Mouse (Mus musculus) bone marrow macrophage, adult 2 months (primary cell): ENCODE results near the gene Slc25a13. TPM values are rescaled to one million over a fixed set of nuclear protein-coding genes. Genes with fewer than 3 reads are reported as not detected.

ENCODE experiments used
- H3K27ac ChIP-seq: 2 replicates; pipeline ENCODE4 v1.5.1; 2012; ENCODE audit warnings: low read depth, low read length; ENCODE audit not compliant: insufficient read depth
- H3K4me1 ChIP-seq: 2 replicates; pipeline ENCODE4 v1.6.1; 2012; ENCODE audit warnings: low read length; ENCODE audit not compliant: control insufficient read depth, insufficient read depth
- H3K4me3 ChIP-seq: 2 replicates; pipeline ENCODE4 v1.5.1; 2012; ENCODE audit warnings: mild to moderate bottlenecking, low read length, moderate library complexity; ENCODE audit not compliant: insufficient read depth
- CTCF ChIP-seq: IDR thresholded peaks from 2 replicates; pipeline ENCODE4 v1.5.1; 2012; ENCODE audit warnings: low read depth, mild to moderate bottlenecking, low read length, moderate library complexity
- POLR2A ChIP-seq: IDR thresholded peaks from 2 replicates; pipeline ENCODE4 v1.6.1; 2012; ENCODE audit warnings: mild to moderate bottlenecking, low read depth, low read length, borderline replicate concordance
- polyA plus RNA-seq: library from polyadenylated mRNA; stranded (reverse); fragments of >200 nt; gene quantifications from 2 replicates; pipeline ENCODE4 v1.2.4, GENCODE M21; 2012; ENCODE audit not compliant: missing spikeins, insufficient read depth, insufficient read length

Slc25a13 gene
- polyA plus RNA-seq, 1 experiment, result 7.8 TPM

DNA sequence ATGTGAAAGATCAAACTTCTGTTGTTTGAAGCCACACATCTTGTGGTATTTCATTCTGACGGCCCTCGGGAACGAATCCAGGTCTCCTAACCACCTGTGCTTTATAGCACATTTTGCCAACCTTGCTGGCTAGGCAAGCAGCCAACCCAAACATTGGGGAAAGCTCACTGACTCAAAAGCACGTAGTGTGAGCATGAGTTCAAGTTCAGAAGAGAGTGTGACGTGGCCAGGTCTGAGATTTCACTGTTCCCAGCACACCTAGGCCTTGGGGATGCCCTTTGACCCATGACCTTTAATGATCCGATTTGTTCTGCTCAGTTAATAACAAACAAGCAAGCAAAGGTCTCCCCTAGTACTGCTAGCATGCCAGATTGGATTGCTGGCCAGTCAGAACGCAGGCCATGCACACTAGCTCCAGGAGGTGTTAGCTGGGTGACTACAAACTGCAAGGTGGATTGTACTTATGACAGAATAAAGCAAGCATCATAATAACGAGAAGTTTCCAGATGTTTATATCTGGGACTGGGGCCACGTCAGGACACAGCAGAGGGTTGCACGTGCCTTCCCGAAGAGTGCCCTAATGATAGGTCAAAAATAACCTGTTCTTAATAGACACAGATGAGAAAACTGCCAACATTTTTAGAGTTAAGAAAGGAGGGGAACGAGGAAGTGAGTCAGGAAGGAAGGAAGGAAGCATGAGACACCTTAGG, 2.8 kb upstream of the Slc25a13 start:
- Histone ChIP-seq H3K4me1 (peaks cover 18% of the 10 kb centered on the region), H3K4me3 (no peak overlapping the region), H3K27ac (0 out of 2 replicates have a peak overlapping the region, but pooled peaks have one; percentile 35)
- TF ChIP-seq POLR2A, result no peak
- no peak for TF ChIP-seq CTCF

DNA sequence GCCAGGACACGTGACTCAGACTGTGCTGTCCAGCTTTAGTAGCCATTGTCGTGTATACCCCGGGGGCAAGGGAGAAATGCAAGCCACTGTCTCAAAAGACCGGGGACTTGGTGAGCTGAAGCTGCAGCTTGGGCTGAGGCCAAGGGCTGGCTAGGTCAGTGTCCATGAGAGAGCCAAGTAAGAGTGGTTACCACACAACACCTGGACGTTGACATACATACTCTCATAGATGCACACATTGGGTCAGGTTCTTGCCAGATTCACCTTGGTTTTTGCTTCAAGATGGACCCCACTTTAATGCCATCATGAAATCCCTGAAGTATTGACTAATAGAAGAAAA, 283 bp upstream of the Slc25a13 start:
- no peak overlapping the region for H3K27ac ChIP-seq

DNA sequence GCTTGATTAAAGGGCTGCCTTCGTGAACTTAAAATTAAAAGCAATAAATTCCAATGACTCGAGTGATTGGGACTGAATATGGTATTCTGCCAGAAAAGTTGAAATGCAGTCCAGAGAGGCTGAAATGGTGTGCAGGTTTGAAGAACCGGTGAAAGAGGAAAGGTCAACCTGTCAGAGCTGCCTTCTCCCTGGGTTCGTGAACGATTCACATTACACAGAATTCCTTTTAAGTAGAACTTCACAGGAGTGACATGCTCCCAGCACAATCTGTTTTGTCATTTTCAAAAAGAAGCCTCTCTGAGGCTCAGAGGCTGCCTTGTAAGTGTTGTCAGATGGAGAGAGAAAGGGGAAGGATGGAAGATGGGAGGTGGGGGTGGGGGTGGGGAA, 860 bp downstream of the Slc25a13 start:
- Histone ChIP-seq H3K27ac (no peak overlapping the region), H3K4me1 (peaks cover 24% of the 10 kb centered on the region), H3K4me3 (peak overlapping the region; percentile 80)
- TF ChIP-seq CTCF (no peak), POLR2A (no peak)

More for the DNA sequence above, 283 bp upstream of the Slc25a13 start:
- TF ChIP-seq CTCF (no peak), POLR2A (no peak)
- peak overlapping the region; percentile 80 for H3K4me3 ChIP-seq
- H3K4me1 ChIP-seq, result peaks cover 20% of the 10 kb centered on the region

DNA sequence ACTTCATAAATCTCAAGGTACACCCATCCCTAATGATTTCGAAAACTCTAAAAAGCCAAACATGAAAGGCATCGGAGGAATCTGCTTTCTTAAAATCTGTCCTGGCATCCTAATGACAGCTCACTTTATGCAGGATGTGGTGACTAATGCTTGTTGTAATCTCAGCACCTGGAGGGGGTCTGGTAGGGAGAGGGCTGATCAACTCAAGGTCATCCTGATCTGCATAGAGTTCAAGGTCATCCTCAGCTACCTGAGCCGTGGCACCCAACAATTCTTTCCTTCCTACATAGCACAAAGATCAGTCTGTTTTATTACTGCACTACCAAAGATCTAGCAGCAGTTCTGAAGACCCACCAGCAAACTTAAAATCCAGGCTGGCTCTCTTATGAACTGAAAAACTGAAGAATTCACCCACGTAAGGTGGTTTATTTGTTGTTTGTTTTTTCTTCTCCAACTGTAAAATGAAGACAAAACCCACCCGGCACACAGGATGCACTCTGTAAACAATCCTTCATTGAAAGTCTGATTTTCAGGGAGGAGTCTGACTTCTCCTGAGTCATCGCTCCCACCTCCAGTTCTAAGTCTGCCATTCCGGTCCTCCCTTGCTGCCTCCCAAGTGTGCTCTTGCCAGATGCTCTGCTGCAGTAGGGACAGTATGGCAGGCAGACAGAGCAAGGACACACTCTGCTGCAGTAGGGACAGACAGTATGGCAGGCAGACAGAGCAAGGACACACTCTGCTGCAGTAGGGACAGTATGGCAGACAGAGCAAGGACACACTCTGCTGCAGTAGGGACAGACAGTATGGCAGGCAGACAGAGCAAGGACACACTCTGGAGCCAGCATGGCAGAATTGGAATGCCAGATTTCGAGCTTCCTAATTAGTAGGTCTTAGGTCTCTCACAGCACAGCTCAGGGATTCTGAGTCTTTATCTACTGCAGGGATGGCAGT, 4.3 kb downstream of the Slc25a13 start:
- no peak overlapping the region for H3K27ac ChIP-seq
- no peak for TF ChIP-seq CTCF
- no peak for TF ChIP-seq POLR2A

DNA sequence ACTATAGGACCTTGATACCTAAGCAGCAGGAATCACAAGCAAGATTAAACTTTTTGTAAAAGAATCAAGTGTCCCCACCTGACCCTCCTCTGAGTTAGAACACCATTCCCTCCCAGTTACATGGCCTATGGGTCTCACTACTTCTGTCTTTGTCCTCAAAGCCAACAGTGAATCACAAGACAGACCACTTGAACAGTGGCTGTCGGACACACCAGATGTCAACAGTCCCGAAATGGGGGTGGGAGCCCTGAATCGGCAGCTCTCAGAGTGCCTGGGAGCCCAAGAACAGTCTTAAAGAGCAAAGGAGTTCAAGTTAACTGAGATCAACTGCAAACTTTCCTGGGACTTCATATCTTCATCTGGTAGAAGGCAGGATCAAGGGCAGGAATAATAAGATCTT, 5.0 kb downstream of the Slc25a13 start:
- Histone ChIP-seq H3K27ac (no peak overlapping the region), H3K4me3 (no peak overlapping the region), H3K4me1 (peaks cover 21% of the 10 kb centered on the region)
- no peak for TF ChIP-seq POLR2A
- TF ChIP-seq CTCF, result no peak

More for the DNA sequence above, 4.3 kb downstream of the Slc25a13 start:
- Histone ChIP-seq H3K4me1 (peaks cover 24% of the 10 kb centered on the region), H3K4me3 (no peak overlapping the region)

DNA sequence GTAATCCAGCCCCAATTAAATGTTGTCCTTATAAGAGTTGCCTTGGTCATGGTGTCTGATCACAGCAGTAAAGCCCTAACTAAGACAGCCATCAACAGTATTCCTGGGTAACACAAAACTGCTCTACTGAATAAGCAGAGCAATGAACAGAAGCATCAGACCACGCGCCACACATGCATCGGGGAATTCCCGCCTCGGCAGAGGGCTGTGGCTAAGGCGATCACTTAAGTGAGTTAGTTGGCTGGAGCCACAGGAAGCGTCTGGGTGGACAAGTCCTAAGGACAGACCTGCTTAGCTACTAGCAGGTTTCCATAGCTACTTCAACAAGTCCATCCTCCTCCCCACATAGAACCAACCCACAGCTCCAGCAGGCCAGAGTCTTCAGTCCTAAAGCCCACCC, 6.3 kb downstream of the Slc25a13 start:
- Histone ChIP-seq H3K27ac (no peak overlapping the region), H3K4me3 (no peak overlapping the region), H3K4me1 (peaks cover 22% of the 10 kb centered on the region)
- no peak for TF ChIP-seq CTCF
- TF ChIP-seq POLR2A, result no peak

DNA sequence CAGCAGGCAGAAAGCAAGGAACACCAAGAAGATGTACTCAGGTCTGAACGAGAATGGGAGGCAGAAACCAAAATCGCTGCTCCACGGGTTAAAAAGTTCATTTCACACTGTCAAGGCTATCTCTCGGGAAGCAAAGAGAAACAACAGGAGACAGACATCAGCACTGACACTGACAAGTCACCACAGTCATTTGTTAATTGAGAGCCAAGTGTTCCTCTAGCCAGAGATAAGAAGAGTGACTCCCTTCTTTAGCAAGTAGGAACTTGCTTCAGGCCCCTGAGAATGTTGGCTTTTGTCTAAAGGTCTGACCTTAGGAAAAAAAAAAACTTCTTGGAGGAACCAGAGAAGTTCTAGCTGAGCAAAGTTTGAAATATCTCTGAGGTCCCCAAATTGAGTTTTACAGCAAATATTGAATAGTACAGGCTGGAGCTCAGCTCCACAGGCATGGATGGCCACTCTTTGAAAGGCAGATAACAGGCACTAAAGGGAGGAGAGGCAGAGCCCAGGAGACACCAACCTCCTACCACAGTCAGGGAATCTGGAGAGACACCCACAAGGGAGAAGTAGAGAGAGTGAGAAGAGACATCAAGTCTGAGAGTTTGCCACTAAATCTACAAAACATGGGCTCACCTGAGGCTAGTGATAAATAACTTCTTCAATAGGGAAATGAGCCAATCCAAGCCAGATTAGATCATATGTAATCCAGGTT, 8.5 kb downstream of the Slc25a13 start:
- H3K4me1 ChIP-seq, result peaks cover 24% of the 10 kb centered on the region
- H3K4me3 ChIP-seq, result no peak overlapping the region
- TF ChIP-seq CTCF (no peak), POLR2A (no peak)
- no peak overlapping the region for H3K27ac ChIP-seq

DNA sequence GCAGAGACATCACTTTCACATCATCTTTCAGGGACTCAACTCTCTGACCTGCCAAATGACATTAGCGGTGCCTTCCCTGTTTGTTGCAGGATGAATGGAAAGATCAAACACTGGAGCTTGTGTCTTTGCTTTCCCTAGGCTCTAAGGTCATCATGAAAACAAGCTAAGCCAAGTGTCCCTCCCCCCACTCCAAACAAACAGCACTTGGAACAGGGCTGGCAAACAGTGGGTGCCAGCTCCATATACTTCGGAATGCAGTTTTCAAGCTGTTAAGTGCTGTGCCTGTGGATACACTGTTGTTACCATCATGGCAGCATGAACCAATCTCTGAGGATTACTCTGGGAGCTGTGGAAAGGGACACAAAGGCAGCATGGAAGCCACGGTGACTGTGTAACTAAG, 9.1 kb downstream of the Slc25a13 start:
- Histone ChIP-seq H3K27ac (no peak overlapping the region), H3K4me3 (no peak overlapping the region), H3K4me1 (peaks cover 24% of the 10 kb centered on the region)
- TF ChIP-seq CTCF (no peak), POLR2A (no peak)

DNA sequence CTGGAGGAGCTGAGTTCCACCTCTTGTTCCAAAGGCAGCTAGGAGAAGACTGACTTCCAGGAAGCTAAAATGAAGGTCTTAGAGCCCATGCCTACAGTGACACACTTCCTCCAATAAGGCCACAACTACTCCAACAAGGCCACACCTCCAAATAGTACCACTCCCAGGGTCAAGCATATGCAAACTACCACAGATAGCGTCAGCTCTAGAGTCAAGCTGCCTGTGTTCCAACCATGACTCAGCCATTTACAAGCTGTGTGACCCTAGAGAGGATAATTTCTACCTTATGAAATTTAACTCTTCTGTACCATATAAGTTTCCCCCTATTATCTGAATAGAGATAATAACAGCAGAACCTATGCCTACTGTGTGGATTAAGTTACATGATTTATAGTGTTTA, 9.6 kb downstream of the Slc25a13 start:
- TF ChIP-seq CTCF (no peak), POLR2A (no peak)
- no peak overlapping the region for H3K27ac ChIP-seq
- H3K4me1 ChIP-seq, result peaks cover 22% of the 10 kb centered on the region
- no peak overlapping the region for H3K4me3 ChIP-seq

DNA sequence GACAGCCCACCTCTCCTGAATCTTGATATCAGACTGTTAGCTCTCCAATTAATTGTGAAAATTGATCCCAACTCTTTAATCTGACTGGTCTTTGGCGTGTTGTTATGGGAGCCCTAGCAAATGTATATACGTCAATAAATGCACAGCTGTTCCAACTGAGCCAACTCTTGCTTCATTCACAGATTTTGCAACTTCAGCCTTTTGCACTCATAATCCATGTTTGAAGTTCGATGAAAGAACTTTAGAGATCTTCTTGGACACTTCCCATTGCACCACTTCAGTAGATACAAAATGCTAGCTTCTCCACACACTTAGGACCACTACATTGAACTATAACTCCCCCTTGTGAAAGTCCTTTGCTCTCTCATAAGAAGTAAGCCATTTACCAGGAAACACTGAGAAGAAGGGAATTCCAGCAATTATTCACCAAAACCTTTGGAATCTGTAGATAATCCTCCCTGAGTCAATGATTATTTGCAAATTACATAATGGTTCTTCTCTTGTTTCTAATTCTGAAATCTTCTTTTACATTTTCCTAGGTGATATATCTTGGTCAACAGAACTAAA, 11.3 kb downstream of the Slc25a13 start:
- Histone ChIP-seq H3K4me1 (peaks cover 15% of the 10 kb centered on the region), H3K27ac (no peak overlapping the region), H3K4me3 (no peak overlapping the region)
- TF ChIP-seq CTCF (no peak), POLR2A (no peak)
